Mouse (Mus musculus) liver, postnatal 0 days (tissue): Measurements from ENCODE around the gene Tmtc1. TPM values are rescaled to one million over a fixed set of nuclear protein-coding genes. Genes with fewer than 3 reads are reported as not detected.

ENCODE experiments used
- ATAC-seq: fragments of 200-750 bp; cut with Nextera tagmentation; 2 replicates; pipeline ENCODE4 v1.8.0; 2017; ENCODE audit warnings: mild to moderate bottlenecking, moderate library complexity
- DNase-seq: peaks from one replicate; pipeline ENCODE4 v3.0.0-alpha.2; 2016
- H3K27ac ChIP-seq: fragments of 300-500 bp; sonication (generic); 2 replicates; pipeline ENCODE4 v1.5.1; 2014; ENCODE audit warnings: antibody characterized with exemption, moderate library complexity, mild to moderate bottlenecking, low read depth
- H3K27me3 ChIP-seq: fragments of 300-500 bp; sonication (generic); 2 replicates; pipeline ENCODE4 v1.6.1; 2014; ENCODE audit warnings: low read length, control low read depth, mixed read lengths; ENCODE audit not compliant: insufficient read depth
- H3K36me3 ChIP-seq: fragments of 300-500 bp; sonication (generic); replicated peaks from 2 replicates; pipeline ENCODE4 v1.6.1; 2014; ENCODE audit warnings: mild to moderate bottlenecking, control low read depth, low read length, moderate library complexity, mixed read lengths; ENCODE audit not compliant: insufficient read depth
- H3K4me1 ChIP-seq: fragments of 300-500 bp; sonication (generic); 2 replicates; pipeline ENCODE4 v1.6.1; 2014; ENCODE audit warnings: antibody characterized with exemption, mild to moderate bottlenecking, control low read depth; ENCODE audit not compliant: insufficient read depth
- H3K4me2 ChIP-seq: fragments of 300-500 bp; sonication (generic); 2 replicates; pipeline ENCODE4 v1.6.1; 2014; ENCODE audit warnings: low read depth, mild to moderate bottlenecking, low read length, moderate library complexity, mixed read lengths
- H3K4me3 ChIP-seq: fragments of 300-500 bp; sonication (generic); 2 replicates; pipeline ENCODE4 v1.5.1; 2014; ENCODE audit warnings: low read depth, low read length
- H3K9ac ChIP-seq: fragments of 300-500 bp; sonication (generic); replicated peaks from 2 replicates; pipeline ENCODE4 v1.6.1; 2014; ENCODE audit warnings: mild to moderate bottlenecking, moderate library complexity
- H3K9me3 ChIP-seq: fragments of 300-500 bp; sonication (generic); 2 replicates; pipeline ENCODE4 v1.6.1; 2016; ENCODE audit warnings: mild to moderate bottlenecking, control low read depth, low read length, mixed read lengths
- CTCF ChIP-seq: sonication (generic); IDR thresholded peaks from 2 replicates; pipeline ENCODE4 v1.5.1; 2016; ENCODE audit warnings: antibody characterized with exemption, low read depth
- EP300 ChIP-seq: IDR thresholded peaks from 2 replicates; pipeline ENCODE4 v1.6.1; 2016; ENCODE audit warnings: antibody characterized with exemption, low read depth, mild to moderate bottlenecking
- WGBS: fragments of 180-500 bp; shearing (Covaris S2); extraction: QIAGEN DNeasy Blood & Tissue Kit; methylation state at CpG from one replicate; pipeline ENCODE4 v1.1.7; 2014; ENCODE audit not compliant: insufficient replicate concordance; 5-methylcytosine and 5-hydroxymethylcytosine counted together
- polyA plus RNA-seq: library from polyadenylated mRNA; unstranded; fragments of >200 nt; fragmentation: Nextera tagmentation; extraction: Ambion mirVana; gene quantifications from 2 replicates; pipeline ENCODE4 v1.2.1, GENCODE M21; 2015

Gene Tmtc1
- polyA plus RNA-seq, 1 experiment from 2014 or later: 0.12 TPM

- H3K4me2 ChIP-seq: no peak overlapping the region
- no peak for DNase-seq
- H3K36me3 ChIP-seq: no peaks in the 10 kb centered on the region
- no peak overlapping the region for H3K27ac ChIP-seq
- ATAC-seq: no peak
- WGBS: 24% methylated on average over 2 of the region's 2 CpGs
- no peaks in the 10 kb centered on the region for H3K4me1 ChIP-seq
- no peak overlapping the region for H3K4me3 ChIP-seq
- H3K27me3 ChIP-seq: no peaks in the 10 kb centered on the region
- no peak for TF ChIP-seq CTCF
- TF ChIP-seq EP300: no peak
- no peak overlapping the region for H3K9ac ChIP-seq
- no peaks in the 10 kb centered on the region for H3K9me3 ChIP-seq
Measured at GRCm38 (mm10) chr6:148341765-148342164, 102.4 kb downstream of the Tmtc1 start.

DNA sequence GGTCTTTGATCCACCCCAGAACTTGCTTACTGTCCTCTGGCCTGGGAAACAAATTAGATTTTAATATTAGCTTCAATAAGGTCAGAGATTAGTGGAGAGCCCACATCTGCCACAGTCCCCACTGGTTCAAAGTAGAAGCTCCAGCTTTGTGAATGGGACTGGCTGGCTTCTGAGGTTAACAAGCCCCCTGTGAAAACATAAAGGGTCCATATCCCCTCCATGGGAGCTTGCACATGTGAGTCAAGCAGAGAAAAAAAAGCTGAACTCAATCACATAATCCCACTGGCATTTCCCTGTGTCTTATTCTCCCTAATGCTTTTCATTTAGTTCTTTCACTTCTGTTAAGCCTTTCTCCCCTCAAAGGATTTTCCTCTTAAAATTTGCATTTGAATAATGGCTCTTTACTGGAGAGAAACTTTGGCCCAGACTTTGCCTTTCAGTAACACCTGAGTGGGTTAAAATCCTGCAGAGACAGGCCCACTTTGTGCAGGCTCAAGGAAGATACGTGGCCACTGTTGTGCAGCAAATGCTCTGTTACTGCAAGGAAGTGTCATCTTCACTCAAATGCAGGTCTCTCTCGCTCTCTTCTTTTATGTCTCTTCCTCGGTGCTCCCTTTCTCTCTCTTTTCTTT, 105.7 kb downstream of the Tmtc1 start:
- DNase-seq (no peak), ATAC-seq (no peak)
- Histone ChIP-seq H3K4me2 (no peak overlapping the region), H3K4me1 (no peaks in the 10 kb centered on the region), H3K9ac (no peak overlapping the region), H3K27ac (no peak overlapping the region), H3K9me3 (no peaks in the 10 kb centered on the region), H3K4me3 (no peak overlapping the region), H3K27me3 (no peaks in the 10 kb centered on the region), H3K36me3 (no peaks in the 10 kb centered on the region)
- 78% methylated on average over 3 of the region's 3 CpGs for WGBS
- no peak for TF ChIP-seq EP300
- TF ChIP-seq CTCF: no peak

DNA sequence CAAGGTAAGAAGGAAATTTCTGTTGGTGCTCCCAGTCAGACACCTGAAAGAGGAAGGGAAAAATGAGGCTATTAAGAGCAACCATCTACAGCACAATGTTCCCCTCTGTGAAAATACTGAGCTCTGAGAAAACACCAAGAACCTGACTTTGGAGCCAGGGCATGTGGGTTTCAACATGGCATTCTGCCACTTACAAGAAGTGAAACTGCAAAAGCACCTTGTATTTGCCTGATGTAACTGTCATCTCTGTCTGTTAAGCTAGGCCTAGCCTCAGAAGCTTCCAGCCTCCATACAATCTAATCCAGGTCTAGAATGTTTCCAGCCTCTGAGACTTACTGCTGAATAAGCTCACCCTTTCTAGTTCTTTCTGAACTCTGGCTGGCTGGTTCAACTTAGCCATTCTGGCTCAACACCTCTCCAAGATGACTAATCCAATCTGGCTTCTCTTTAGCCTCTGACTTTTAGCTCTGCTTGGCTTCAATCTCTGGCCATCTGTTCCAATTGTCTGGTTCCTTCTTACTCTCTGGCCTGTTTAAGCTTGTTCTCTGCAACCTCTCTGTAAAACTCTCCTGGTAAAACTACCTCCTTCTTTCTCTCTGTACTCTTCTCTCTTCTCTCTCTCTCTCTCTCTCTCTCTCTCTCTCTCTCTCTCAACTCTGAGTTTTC, 107.8 kb downstream of the Tmtc1 start:
- ATAC-seq (no peak), DNase-seq (no peak)
- no peaks in the 10 kb centered on the region for H3K4me1 ChIP-seq
- no peak overlapping the region for H3K27ac ChIP-seq
- no peak overlapping the region for H3K4me2 ChIP-seq
- H3K4me3 ChIP-seq: no peak overlapping the region
- no peak overlapping the region for H3K9ac ChIP-seq
- H3K27me3 ChIP-seq: no peaks in the 10 kb centered on the region
- no peaks in the 10 kb centered on the region for H3K36me3 ChIP-seq
- TF ChIP-seq EP300 (no peak), CTCF (no peak)
- no peaks in the 10 kb centered on the region for H3K9me3 ChIP-seq

DNA sequence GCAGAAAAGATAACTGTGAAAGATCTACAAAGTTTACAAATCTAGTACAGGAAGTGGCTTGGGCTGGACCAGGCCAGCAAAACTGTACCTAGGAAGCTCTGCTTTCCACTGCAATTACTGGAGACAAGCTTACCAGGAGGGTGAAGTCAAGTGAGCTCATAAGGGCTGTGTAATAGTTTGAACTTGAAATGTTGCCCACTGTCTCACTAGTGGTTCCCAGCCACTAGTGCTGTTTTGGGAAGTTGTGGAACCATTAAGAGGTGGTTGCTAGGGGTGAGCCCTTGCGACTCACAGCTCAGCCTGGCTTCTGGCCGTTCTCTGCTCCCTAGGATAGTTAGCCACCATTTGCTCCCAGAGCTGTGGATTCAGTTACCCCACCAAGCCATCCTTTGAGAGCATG, 112.3 kb downstream of the Tmtc1 start:
- TF ChIP-seq CTCF: no peak
- no peak for TF ChIP-seq EP300
- no peak for DNase-seq
- WGBS: 76% methylated on average over 2 of the region's 2 CpGs
- no peak overlapping the region for H3K4me2 ChIP-seq
- H3K4me1 ChIP-seq: no peaks in the 10 kb centered on the region
- H3K9me3 ChIP-seq: no peaks in the 10 kb centered on the region
- H3K4me3 ChIP-seq: no peak overlapping the region
- no peak overlapping the region for H3K9ac ChIP-seq
- H3K36me3 ChIP-seq: no peaks in the 10 kb centered on the region
- H3K27me3 ChIP-seq: no peaks in the 10 kb centered on the region
- H3K27ac ChIP-seq: no peak overlapping the region
- no peak for ATAC-seq

DNA sequence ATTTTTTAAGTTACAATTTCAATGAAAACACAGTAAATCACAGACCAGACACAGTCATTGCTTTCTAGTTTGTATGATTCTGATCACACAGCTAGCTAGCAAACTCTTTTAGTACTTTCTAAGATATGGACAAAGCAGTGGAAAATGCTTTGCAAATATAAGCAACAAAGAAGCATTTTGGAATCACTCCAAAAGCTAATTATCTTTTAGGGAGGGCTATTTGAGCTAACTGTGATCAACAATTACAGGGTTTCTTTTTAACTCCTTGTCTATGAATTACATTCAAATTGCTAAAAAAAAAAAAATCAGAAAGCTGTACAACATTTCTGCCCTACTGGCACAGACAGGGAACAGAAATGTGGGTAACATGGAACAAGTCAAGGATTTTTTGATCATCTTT, 114.2 kb downstream of the Tmtc1 start:
- Histone ChIP-seq H3K9me3 (no peaks in the 10 kb centered on the region), H3K27me3 (no peaks in the 10 kb centered on the region), H3K27ac (no peak overlapping the region), H3K36me3 (no peaks in the 10 kb centered on the region), H3K4me3 (no peak overlapping the region), H3K9ac (no peak overlapping the region), H3K4me2 (no peak overlapping the region), H3K4me1 (no peaks in the 10 kb centered on the region)
- ATAC-seq (no peak), DNase-seq (no peak)
- TF ChIP-seq CTCF: no peak
- no peak for TF ChIP-seq EP300

- Histone ChIP-seq H3K27me3 (no peaks in the 10 kb centered on the region), H3K9ac (no peak overlapping the region), H3K4me3 (no peak overlapping the region), H3K4me1 (no peaks in the 10 kb centered on the region), H3K4me2 (no peak overlapping the region), H3K27ac (no peak overlapping the region), H3K36me3 (no peaks in the 10 kb centered on the region), H3K9me3 (no peaks in the 10 kb centered on the region)
- ATAC-seq (no peak), DNase-seq (no peak)
- 78% methylated on average over 2 of the region's 2 CpGs for WGBS
- TF ChIP-seq CTCF (no peak), EP300 (no peak)
Measured at GRCm38 (mm10) chr6:148328928-148329327, 115.3 kb downstream of the Tmtc1 start.
